Mouse (Mus musculus): ENCODE data around the gene Rps29. TPM values are rescaled to one million over a fixed set of nuclear protein-coding genes. Genes with fewer than 3 reads are reported as not detected.

Rps29 gene
- polyA plus RNA-seq (2012; rRNA removed), result 863 and 992 TPM in 2 replicates

GRCm38 (mm10) chr12:69158765-69159577 lies at the start of gene Rps29:
Rps29 (minus strand) TSS chr12:69159186.

GRCm38 (mm10) chr12:69204052-69204833 lies 45.3 kb upstream of the Rps29 start, which contains the start of gene Gm49384:
Gm49384 (minus strand) TSS chr12:69204267.

GRCm38 (mm10) chr12:69198164-69198535 lies 39.2 kb upstream of the Rps29 start, which contains the start of gene Dnaaf2:
Dnaaf2 (minus strand) TSS chr12:69198429.

GRCm38 (mm10) chr12:69196444-69197377 lies 37.7 kb upstream of the Rps29 start, which contains the start of gene Gm49383:
Gm49383 (minus strand) TSS chr12:69197104.

GRCm38 (mm10) chr12:69183583-69184308 lies 24.8 kb upstream of the Rps29 start, which contains the start of the genes Rpl36al and Mgat2:
Rpl36al (minus strand) TSS chr12:69184083.
Mgat2 (plus strand) TSS chr12:69184157.

GRCm38 (mm10) chr12:69168461-69169106 lies 9.6 kb upstream of the Rps29 start, which contains the start of gene Lrr1:
Lrr1 (plus strand) TSS chr12:69168814.

Other genes with a start within 250 kb of the Rps29 start
- 1.3 and 1.9 TPM in 2 replicates for gene Lrr1, start 9.6 kb upstream of the Rps29 start, polyA plus RNA-seq (2012; rRNA removed)
- 13.5 and 13.7 TPM in 2 replicates for gene Rpl36al, start 24.9 kb upstream of the Rps29 start, polyA plus RNA-seq (2012; rRNA removed)
- gene Mgat2, start 25.0 kb upstream of the Rps29 start, polyA plus RNA-seq (2012; rRNA removed), result 8.0 and 13.5 TPM in 2 replicates
- gene Gm49383, start 37.9 kb upstream of the Rps29 start, polyA plus RNA-seq (2012; rRNA removed), result 1.2 and 1.5 TPM in 2 replicates
- gene Dnaaf2, start 39.2 kb upstream of the Rps29 start, polyA plus RNA-seq (2012; rRNA removed), result 0.44 and 0.66 TPM in 2 replicates
- gene Gm49384, start 45.1 kb upstream of the Rps29 start, polyA plus RNA-seq (2012; rRNA removed), result not detected in 2 replicates
- gene Pole2, start 69.0 kb upstream of the Rps29 start, polyA plus RNA-seq (2012; rRNA removed), result 1.1 and 1.9 TPM in 2 replicates
- 0.22 and 0.31 TPM in 2 replicates for gene Klhdc1, start 82.0 kb upstream of the Rps29 start, polyA plus RNA-seq (2012; rRNA removed)
- gene Klhdc2, start 137.5 kb upstream of the Rps29 start, polyA plus RNA-seq (2012; rRNA removed), result 12.9 and 24.8 TPM in 2 replicates
- 0.20 and 0.52 TPM in 2 replicates for gene Nemf, start 198.0 kb upstream of the Rps29 start, polyA plus RNA-seq (2012; rRNA removed)
- 113 and 199 TPM in 2 replicates for gene Arf6, start 213.0 kb upstream of the Rps29 start, polyA plus RNA-seq (2012; rRNA removed)
- 0.76 and 1.1 TPM in 2 replicates for gene Gm9887, start 213.3 kb upstream of the Rps29 start, polyA plus RNA-seq (2012; rRNA removed)

Measured in stomach, adult 2 months (tissue).